Mouse (Mus musculus) induced T-regulatory cell, adult 2 months (primary cell): ENCODE data around the gene Bag6.

Experiments used
- DNase-seq: peaks from one replicate; pipeline ENCODE4 v3.0.0-alpha.2; 2012; ENCODE audit warnings: low read depth

Gene Bag6

DNA sequence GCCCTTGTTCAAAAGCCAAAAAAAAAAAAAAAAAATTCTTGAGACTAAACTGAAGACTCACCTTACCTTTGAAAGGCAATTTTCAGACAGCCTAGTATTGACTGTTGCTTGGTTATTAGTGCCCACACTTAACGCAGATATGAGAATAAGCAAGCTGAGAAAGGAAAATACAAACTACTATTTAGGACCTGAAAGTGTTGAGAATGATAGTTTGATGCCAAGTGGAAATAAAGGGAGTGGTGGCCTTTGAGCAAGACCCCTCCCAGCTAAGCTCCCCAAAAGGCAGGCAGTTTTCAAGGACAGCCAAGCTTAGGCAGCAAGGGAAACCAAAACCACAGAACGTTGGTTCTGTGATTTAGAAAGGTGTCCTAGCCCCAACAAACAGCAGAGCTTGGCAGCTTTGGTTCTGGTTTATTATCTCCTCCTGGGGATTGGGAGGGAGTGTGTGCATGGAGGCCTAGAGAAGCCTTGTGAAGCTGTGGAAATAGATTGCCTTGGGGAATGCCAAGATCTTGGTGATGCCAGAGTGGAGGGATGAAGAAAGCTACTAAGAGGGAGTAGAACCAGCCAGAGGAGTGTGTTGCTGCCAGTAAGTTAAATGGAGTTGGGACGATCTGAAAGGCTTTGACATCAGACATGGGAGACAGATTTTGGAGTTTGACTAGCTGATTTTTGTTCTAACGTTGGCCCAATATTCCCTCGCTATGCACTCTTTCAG lies 13.1 kb downstream of the Bag6 start:
- DNase-seq = no peak

DNA sequence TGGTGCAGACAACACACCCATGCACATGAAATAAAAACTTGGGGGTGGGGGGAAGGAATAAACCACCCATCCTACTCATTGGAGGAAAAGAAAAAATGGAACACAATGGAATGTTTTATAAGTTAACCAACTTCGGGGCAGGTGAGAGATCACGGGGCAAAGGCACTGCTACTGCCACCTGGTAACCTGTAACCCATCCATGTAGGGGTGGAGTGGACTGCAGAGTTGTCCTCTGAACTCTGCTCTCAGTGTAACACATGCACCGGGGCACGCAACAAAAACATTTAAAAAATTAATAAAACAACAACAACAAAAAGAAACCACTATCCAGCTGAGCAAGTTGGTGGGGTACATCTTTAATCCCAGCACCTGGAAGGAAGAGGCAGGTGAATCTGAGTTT lies 17.1 kb downstream of the Bag6 start:
- DNase-seq = no peak

DNA sequence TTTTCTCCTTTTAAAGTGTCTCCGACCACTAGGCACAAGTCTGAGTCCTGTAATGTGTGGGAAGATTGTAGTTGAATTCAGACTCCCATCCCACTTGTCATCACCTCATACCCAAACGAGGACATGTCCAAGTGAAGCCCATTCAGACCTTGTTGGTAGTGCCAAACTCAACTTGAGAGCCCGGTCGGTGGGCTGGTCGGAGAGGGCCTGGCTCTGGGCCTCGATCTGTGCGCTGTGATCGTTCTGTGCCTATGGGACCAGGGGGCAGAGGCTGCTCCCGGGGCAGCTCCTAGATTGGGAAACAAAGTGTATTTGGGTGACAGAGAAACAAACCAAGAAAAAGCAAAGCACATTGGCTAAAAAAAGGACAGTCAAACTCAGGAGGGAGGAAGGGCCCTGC lies 18.1 kb downstream of the Bag6 start:
- DNase-seq = no peak

DNA sequence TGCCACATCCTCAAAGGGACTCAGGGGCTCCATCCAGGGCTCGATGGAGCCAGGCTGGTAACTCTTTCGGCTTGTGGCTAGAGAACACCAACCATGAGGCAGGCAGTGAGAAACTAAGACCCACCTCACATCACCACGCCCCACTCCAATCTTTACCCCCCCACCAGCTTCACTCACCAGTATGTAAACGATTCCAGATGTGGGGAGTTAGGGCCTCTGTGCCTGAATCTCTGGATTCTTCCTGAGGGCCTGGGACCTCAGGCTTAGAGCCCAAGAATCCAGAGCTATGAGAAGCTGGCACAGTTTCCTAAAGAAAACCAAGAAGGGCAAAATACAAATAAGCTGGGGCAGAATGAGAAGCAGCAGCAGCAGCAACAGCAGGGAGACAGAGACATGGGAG lies 19.0 kb downstream of the Bag6 start:
- DNase-seq = no peak

DNA sequence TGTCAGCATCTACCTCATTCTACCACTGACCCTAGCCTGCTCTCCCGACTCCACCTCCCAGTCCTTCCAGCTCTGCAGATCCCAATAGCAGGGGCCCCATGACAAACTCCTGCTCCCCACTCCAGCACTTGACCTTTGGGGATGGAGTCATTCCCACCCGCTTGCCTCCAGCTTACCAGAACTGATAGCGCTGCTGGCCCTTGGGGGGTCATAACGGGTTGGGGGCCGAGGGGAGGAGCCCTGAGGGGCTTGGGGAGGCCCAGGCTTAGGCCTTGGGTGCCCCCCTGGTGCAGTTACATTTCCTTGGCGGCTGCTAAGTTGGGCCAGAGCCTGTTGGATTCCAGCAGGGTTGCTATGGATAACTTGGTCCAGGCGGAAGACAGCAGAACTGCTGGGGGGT lies 19.6 kb downstream of the Bag6 start:
- DNase-seq = no peak

DNA sequence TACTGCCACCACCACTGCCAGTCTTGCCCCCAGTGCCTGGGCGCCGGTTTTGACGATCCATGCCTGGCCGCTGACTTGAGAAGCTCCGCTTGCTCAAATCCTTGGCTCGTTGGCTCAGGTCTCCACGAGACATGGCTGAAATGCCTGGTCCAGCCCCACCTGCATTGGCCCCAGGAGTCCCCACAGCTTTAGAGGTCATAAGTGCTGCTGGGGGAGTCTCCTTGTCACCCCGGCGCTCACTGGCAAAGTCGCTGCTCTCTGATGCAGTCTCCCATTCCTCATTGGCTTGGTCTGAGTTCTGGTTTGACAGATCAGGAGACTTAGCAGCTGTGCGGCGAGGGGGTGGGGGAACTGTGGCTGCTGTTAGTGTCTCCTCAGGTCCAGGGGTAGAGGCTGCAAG lies 20.5 kb downstream of the Bag6 start:
- DNase-seq = no peak

DNA sequence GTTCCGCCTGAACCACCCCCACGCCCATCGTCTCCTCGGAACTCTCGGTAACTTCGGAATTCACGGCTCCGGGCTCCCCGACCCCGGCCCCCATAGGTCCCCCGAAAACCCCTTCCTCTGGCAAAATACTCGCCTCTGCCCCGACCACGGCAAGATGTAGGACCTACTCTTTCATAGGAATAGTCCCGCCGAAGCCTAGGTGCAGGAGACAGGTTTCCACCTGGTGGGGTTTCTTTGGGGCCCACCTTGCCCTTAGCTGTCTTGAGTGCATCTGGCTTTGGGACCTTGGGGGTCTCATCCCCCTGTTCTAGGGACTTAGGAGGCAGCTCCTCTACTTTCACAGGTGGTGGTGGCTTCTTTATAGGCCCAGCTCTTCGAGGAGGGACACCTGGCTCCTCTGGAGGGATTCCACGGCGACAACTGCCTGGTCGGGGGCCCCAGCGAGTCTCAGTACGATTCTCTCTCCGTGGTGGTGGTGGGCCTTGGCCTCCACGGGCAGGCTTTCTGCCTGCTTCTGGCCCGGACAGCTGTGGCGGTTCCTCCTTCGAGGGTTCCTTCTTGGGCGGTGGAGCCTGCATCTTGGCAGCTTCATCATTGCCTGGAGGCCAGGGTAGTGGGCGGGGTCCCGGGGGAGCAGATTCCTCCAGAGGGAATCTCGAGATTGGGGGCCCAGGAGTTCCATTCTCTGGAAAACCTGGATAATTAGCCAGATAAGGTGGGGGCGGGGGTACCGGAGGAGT lies 21.7 kb downstream of the Bag6 start:
- no peak for DNase-seq

DNA sequence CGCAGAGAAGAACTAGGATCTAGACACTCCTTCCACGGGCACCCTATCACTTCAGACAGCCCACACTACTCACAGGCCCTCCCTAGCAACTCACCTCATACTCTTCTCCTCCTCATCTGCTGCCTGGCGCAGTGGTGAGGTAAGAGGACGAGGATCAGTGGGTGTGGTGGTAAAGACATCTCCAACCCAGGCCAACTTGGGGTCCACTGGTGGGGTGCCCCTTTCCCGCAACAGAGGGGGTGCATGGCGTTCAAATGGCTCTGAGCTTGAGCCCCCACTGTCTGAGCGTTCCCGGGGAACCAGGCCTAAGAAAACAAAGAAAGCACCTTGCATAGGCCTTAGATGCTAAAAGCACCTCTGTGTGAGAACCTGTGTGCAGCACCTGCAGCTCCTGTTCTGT lies 22.3 kb downstream of the Bag6 start:
- DNase-seq = no peak

DNA sequence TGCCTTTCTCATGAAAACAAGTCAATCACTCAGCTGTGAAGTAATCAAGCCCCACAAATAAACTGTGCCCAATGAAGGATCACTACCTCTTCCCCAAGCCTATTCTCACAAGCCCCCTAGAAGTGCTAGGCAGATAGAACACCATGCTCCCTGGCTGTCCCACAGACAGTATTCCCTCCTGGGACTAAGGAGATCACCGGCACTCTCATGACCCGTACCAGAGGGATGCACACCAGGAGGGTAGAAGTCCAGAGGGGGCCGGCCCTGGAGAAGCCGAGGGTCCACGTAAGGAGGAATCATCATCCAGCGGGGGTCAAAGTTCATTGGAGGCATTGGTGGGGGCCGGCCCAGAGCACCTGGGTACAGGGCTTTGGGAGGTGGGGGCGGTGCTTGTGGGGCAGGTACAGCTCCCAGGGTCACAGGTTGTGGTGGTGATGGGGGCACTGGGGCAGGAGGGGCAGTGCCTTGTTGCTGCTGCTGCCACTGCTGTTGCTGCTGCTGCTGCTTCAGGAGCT lies 22.7 kb downstream of the Bag6 start:
- DNase-seq = no peak

DNA sequence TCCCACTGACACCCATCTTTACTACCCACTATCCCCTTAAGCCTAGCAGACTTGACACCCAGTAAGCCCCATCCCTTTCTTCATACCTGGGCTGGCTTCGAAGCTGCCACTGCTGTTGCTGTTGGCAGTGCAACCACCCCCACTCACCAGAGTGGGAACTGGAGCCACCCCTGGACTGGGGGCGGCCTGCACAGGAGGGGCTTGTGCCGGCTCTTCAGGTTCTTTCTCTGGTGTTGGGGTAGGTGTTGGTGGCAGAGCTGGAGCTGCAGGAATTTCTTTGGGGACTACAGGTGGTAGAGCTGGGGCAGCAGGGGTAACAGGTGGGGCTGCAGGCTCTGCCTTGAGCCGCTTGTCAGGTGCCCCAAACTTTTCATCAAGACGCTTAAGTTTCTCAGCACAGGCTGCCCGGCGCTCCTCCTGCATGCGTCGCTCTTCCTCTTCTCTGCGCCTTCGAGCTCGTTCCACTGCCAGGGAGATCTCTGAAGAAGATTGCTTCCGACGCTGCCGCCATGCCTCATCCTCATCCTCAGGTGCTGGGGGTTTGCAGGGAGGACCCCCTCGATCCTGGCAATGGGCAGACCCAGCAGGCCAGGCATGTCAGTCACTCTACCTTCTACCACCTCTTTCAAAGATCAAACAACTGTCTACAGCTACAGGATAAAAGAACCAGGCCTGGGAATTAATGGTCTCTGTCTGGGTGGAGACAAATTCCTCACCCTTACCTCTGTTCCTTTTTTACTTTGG lies 24.0 kb downstream of the Bag6 start:
- no peak for DNase-seq

DNA sequence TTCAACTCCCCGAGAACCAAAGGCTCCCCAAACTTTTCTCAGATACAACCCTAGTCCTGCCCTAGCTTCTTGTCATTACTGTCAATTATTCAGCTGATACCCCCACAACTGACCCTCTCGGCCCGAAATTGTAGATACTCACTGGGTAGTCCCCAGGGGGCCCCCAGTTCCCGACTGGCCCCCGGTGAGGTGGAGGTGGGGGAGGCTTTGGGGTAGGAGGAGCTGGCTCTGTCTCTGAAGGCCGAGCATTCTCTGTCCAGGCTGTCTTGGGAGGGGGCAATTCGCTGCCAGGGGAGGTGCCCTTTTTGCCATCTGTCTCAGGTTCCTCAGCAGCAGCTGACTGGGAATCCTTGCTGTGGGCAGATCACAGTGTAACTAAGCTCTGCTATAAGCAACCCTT lies 24.7 kb downstream of the Bag6 start:
- no peak for DNase-seq

DNA sequence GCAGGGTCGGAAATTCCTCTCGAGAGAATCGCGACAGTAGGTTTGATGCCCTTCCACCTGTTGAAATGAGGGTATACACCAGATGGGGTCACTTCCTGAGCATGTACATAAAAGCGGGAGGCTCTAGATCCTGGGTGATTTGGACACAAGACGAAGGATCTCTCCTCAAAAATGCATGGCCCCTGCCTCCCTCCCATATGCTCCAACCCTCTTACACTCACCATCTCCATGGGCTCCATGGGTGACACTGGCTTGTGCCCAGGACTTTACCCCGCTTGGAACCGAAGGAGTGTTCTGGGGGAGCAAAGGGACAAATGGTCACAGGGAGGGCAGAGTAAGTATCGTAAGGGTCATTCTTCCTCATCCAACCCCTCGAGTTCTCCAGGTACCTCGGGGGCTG lies 26.4 kb downstream of the Bag6 start:
- no peak for DNase-seq

DNA sequence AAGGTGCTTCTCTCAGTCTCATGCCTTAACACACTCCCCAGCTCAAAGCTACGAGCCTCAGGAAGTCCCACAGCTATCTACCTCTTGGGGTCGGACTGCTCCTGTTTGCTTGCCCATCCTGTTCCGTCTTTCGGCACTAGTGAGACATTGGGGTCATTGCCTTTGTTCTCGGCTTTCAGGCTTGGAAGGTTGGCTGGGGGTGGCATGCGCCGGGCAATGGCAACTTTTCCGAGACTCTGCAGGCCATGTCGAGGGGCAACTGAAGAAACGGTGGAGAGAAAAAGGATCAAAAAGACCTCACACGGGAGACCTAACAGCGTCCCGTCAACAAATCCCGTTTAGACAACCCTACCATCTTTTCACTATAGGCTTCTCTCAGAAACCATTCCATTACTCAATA lies 27.1 kb downstream of the Bag6 start:
- DNase-seq = peak; percentile 42

DNA sequence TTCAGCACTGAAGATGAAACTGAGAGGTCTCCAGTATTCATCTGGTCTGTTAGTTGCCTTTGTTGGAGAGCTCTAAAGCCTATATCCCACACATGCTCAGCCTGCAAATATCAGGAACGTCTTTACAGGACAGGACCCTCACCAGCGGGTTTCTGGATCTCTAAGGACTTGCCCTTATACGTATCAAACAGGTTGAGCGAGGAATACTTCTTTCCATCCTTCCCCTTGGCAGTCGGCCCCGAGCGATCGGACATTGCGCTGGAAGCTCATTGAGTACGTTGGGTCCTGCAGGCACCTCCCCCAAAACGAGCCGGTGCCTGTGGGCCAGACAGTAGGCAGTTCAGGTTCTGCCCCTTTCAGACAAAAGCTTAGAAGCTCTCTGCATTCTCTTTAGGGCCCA lies 27.8 kb downstream of the Bag6 start:
- DNase-seq = no peak

DNA sequence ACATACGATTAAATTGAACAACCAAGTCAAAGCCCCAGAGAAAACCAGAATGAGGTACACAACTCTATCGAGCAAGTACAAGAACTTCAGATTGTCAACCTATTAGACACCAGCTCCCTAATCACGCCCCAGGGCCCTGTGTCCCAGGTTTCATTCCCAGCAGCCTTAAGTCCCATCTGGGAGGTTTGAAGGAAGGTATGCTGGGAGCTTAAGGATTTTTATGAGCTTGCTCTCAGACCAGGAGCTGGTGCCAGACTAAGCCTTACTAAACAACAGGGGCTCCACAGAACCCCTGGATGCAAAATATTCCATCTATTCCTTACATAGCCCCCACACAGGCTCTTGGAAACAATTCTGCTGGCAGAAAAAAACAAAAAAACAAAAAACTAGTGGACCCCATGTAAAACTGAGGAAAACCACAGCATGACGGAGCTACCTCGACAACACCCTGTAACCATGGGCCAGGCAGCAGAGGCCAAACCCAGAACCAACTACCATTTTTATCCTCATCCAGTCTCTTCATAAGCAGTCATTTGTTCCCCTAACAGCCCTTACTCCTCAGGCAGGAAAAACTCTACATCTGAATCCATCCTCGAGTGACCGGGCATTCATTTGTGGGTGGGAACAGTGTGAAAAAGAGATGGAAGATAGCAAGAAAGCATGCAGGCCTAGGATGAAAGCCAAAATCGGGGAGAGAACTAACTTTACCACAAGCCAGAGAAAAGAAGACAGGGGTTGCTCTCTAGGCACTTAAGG lies 28.5 kb downstream of the Bag6 start:
- DNase-seq = peak; percentile 57

DNA sequence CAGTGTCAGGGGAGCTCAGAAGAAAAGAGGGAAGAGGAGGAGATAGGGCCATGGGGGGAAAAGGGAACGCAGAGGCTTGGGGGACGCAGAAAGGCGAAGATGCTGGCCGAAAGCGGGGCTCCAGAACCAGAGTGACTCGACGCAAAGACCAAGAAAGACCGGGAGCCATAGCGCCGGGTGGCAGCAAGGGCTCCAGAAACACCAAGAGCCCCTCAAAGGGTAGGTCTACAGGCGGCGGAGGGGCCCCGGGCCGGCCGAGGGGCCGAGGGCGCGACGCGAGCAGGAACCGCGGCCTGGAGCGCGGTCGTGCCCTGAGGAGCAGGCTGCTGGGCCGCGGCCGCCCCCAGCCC lies 29.2 kb downstream of the Bag6 start:
- no peak for DNase-seq

DNA sequence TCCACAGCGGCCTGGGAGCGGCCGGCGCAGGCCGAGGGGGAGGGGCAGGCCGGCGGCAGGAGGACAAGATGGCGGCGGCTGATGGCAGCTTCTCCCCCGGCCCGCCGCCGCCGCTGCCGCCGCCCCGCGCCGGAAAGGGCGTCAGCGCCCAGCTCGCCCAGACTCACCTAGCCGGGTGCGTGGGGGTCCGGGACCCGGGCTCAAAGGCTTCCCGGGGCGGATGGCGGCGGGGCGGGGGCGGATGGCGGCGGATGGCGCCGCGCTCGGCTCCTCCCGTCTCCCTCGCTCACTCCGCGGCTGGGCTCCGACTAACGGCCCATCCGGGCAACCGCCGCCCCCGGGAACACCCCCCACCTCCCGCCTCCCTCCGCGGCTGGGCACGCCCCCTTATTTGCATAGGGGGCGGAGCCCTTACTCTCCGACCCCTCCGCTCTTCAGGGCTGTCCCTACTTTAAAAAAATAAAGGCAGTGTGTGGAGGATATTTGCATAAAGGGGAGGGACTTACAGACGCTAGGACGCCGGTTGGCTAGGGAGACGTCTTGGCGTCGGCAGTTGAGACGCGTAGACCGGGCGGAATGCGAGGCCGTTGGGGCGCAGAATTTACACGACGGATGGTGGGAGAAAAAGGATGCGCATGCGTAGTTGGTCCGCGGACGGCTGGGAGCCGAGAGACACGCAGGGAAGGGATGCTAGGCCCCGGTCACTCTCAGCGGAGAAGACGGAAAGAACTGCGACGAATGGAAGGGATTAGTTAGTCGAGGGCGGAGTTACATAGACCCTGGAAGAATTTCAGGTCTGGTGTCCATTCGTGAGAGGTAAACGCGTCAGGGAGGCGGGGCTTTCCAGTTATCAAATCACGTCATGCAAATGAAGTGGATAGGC lies 29.8 kb downstream of the Bag6 start, which contains the start of gene Prrc2a:
TSS of gene Prrc2a (minus strand) at position 330 of the 883 bp plus-strand sequence.
- DNase-seq = peak; percentile 99

DNA sequence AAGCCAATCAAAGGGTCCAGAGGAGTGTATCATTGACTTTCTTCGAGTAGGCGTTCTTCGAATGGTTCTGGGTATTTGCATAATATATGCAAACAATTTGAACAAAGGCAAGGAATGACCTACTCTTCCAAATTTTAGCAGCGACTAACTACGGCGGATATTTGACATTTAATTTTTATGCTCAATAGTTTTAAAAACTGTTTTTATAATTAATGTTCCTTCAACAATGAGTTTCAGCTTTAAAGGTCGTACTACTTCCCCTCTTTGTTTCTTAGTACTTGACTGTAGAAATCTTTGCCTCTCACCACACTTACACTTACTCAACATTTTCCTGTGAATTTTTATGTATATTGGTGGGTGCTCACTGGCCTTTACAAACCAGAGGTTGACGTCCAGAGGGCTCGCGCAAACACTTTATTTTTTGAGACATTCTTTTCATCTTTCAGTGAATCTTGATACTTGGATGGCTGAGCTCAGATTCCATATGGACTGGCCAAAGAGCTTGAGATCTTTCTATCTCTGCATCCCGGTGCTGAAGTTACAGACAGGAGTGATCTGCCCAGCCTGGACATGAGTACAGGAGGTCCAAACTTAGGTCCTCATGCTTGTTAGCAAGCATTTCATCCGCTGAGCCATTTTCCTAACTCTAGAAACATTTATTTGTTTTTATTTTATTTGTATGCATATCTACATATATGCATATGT lies 30.6 kb downstream of the Bag6 start:
- DNase-seq = no peak

DNA sequence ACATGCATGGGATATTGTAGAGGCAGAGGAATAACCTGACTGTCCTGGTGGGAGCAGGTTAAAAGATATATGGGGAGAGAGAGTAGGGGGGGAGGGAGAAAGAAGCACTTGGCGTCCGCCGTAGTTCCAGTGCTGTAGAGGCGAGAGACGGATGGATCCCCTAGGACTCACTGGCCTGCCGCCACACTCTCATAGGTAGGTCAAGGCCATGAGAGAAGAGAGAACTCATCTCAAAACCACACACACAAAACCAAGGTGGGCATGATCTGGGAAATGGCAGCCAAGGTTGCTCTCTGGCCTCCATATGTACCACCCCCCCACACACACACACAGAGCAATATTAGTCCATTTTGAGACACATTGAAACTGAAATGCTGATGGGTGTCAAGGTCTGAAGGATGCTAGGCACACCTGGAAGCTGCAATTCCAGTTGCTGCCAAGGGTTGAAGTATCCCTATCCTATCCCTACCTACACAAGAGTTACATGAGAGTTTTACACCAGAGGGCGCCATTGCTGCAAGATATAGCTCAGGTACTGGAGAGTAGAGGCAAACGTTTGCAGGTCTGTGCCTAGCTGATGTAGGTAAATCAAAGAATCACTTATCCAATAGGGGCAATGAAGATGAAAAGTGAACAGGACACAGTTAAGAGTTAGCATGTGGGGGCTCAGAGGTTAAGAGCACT lies 31.5 kb downstream of the Bag6 start:
- DNase-seq = peak; percentile 96

DNA sequence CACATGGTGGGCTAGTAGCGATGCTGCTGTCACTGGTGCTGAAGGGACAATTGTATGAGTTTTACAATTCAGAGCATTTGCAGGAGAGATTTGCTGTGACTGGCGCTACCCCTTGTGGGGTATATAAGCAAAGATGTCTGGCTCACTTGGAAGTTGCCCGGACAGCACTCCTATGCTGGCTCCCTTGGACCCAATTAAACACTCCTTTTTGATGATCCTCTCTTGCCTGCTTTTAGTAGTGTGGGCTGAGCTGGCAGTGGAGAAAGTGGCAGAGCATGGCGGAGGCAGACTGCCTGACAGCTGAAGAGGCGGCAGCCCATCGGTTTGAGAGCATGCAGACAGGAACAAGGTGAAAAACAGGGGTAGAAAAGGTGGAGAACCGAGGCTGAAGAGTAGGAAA lies 32.8 kb downstream of the Bag6 start:
- DNase-seq = no peak
